ENCODE assay signal across 8 mouse cellular contexts in the genomic region with DNA sequence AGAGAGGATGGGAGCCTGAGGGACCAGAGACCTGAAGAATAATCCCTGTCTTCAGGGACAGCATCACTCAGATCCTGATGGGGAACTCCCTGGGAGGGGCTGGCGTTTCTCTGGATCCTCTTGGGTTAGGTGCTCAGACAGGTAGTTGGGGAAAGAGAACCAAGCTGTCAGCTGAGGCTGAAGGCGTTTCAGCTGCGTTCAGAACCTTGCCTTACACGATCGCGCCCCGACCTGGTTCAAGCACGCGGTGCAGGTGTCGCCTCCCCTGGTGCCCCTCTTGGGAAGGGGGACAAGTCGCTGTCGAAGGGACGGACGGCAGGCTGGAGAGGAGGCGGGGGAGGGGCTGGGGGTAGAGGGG. TPM values are rescaled to one million over a fixed set of nuclear protein-coding genes. Genes with fewer than 3 reads are reported as not detected.
DNase-seq lines count a peak whose midpoint lies in the region; ATAC-seq and TF ChIP-seq lines count a peak whose summit lies in the region.

No protein-coding gene starts in this region.

- no peaks in the 10 kb centered on the region for H3K36me3 ChIP-seq in liver, embryonic 12.5 days
- no peaks in the 10 kb centered on the region for H3K36me3 ChIP-seq in liver, postnatal 0 days (replicated peaks; ENCODE audit: insufficient read depth, low read length)
- H3K36me3 ChIP-seq in forebrain, embryonic 12.5 days (replicated peaks), result no peaks in the 10 kb centered on the region
- no peaks in the 10 kb centered on the region for H3K36me3 ChIP-seq in limb, embryonic 10.5 days

- H3K9me3 ChIP-seq in liver, embryonic 12.5 days (replicated peaks), result no peaks in the 10 kb centered on the region
- H3K9me3 ChIP-seq in liver, postnatal 0 days (ENCODE audit: low read length), result no peaks in the 10 kb centered on the region
- no peaks in the 10 kb centered on the region for H3K9me3 ChIP-seq in forebrain, embryonic 12.5 days
- no peaks in the 10 kb centered on the region for H3K9me3 ChIP-seq in limb, embryonic 10.5 days (replicated peaks)

- H3K4me1 ChIP-seq in liver, embryonic 12.5 days, result 0 out of 2 replicates have a peak, but pooled peaks cover 12% of the 10 kb centered on the region
- H3K4me1 ChIP-seq in liver, postnatal 0 days (ENCODE audit: insufficient read depth), result peaks cover 5% of the 10 kb centered on the region
- H3K4me1 ChIP-seq in forebrain, embryonic 12.5 days, result peaks cover 30% of the 10 kb centered on the region
- H3K4me1 ChIP-seq in limb, embryonic 10.5 days, result peaks cover 34% of the 10 kb centered on the region
- peaks cover 27% of the 10 kb centered on the region for H3K4me1 ChIP-seq in olfactory bulb, adult 2 months (ENCODE audit: control insufficient read depth, insufficient read depth, low read length)

- no peak for DNase-seq in liver, postnatal 0 days
- DNase-seq in limb, embryonic 10.5 days (ENCODE audit: low spot score), result no peak
- DNase-seq in left cerebral cortex, adult 8-10 months (ENCODE audit: low spot score in 2 of 2), result no peak
- DNase-seq in MN1 (ENCODE audit: low spot score), result no peak

- no peak for TF ChIP-seq EP300 in liver, postnatal 0 days (IDR thresholded peaks at IDR 0.05; ENCODE audit: low read depth)

- TF ChIP-seq POLR2A in olfactory bulb, adult 2 months (IDR thresholded peaks at IDR 0.05; ENCODE audit: insufficient read depth, low read depth, low read length), result no peak

- no peak for TF ChIP-seq CTCF in liver, postnatal 0 days (IDR thresholded peaks at IDR 0.05; ENCODE audit: low read depth)
- TF ChIP-seq CTCF in olfactory bulb, adult 2 months (IDR thresholded peaks at IDR 0.05; ENCODE audit: insufficient read depth, low read depth, low read length), result no peak

- no peak overlapping the region for H3K27ac ChIP-seq in liver, embryonic 12.5 days
- H3K27ac ChIP-seq in liver, postnatal 0 days (ENCODE audit: low read depth), result no peak overlapping the region
- H3K27ac ChIP-seq in forebrain, embryonic 12.5 days, result no peak overlapping the region
- peak overlapping the region; percentile 77 for H3K27ac ChIP-seq in limb, embryonic 10.5 days
- 0 out of 2 replicates have a peak overlapping the region, but pooled peaks have one; percentile 35 for H3K27ac ChIP-seq in olfactory bulb, adult 2 months (ENCODE audit: insufficient read depth, low read depth, low read length)

- no peak overlapping the region for H3K9ac ChIP-seq in liver, embryonic 12.5 days
- H3K9ac ChIP-seq in liver, postnatal 0 days (replicated peaks), result no peak overlapping the region
- H3K9ac ChIP-seq in forebrain, embryonic 12.5 days, result peak overlapping the region; percentile 61

- WGBS in liver, embryonic 12.5 days (ENCODE audit: insufficient replicate concordance), result 2% methylated on average over 9 of the region's 15 CpGs
- WGBS in liver, postnatal 0 days (ENCODE audit: insufficient replicate concordance), result 3% methylated on average over 14 of the region's 15 CpGs
- under 1% methylated on average over 15 of the region's 15 CpGs for WGBS in forebrain, embryonic 12.5 days
- under 1% methylated on average over 13 of the region's 15 CpGs for WGBS in limb, embryonic 10.5 days
- 1% methylated on average over 14 of the region's 15 CpGs for WGBS in olfactory bulb, adult 2 months

- peak overlapping the region; percentile 56 for H3K4me2 ChIP-seq in liver, embryonic 12.5 days
- H3K4me2 ChIP-seq in liver, postnatal 0 days (ENCODE audit: low read depth, low read length), result no peak overlapping the region
- H3K4me2 ChIP-seq in forebrain, embryonic 12.5 days, result peak overlapping the region; percentile 72

- ATAC-seq in liver, embryonic 12.5 days, result no peak
- ATAC-seq in liver, postnatal 0 days, result no peak
- ATAC-seq in forebrain, embryonic 12.5 days (ENCODE audit: low FRiP score), result peak; percentile 7; the same call in 1 of the 2 replicates
- no peak for ATAC-seq in megakaryocyte progenitor cell, adult 5-6 weeks (replicated peaks; ENCODE audit: poor library complexity)

- H3K27me3 ChIP-seq in liver, embryonic 12.5 days (replicated peaks), result peaks cover 72% of the 10 kb centered on the region
- peaks cover 56% of the 10 kb centered on the region for H3K27me3 ChIP-seq in liver, postnatal 0 days (ENCODE audit: insufficient read depth, low read length)
- peaks cover 45% of the 10 kb centered on the region for H3K27me3 ChIP-seq in forebrain, embryonic 12.5 days
- peaks cover 77% of the 10 kb centered on the region for H3K27me3 ChIP-seq in limb, embryonic 10.5 days (ENCODE audit: low read depth, poor library complexity, severe bottlenecking)

- peak overlapping the region; percentile 30 for H3K4me3 ChIP-seq in liver, embryonic 12.5 days
- no peak overlapping the region for H3K4me3 ChIP-seq in liver, postnatal 0 days (ENCODE audit: low read depth, low read length)
- H3K4me3 ChIP-seq in forebrain, embryonic 12.5 days (replicated peaks), result peak overlapping the region; percentile 66
- peak overlapping the region; percentile 64 for H3K4me3 ChIP-seq in limb, embryonic 10.5 days
- peak overlapping the region; percentile 66 for H3K4me3 ChIP-seq in olfactory bulb, adult 2 months (ENCODE audit: insufficient read depth, low read depth, low read length)

RNA-seq across cellular contexts. Expression of gene Tmem200c, which starts 10.2 kb away (rescaled TPM):
- 0.07 and 0.17 TPM in 2 replicates for polyA plus RNA-seq in liver, embryonic 12.5 days (2016; fragmentation: Nextera tagmentation; extraction: Ambion mirVana)
- polyA plus RNA-seq in liver, postnatal 0 days (2015; fragmentation: Nextera tagmentation; extraction: Ambion mirVana), result not detected in 2 replicates
- 3.3 and 3.6 TPM in 2 replicates for polyA plus RNA-seq in forebrain, embryonic 12.5 days (2016; fragmentation: Nextera tagmentation; extraction: Ambion mirVana)
- 0.45 and 0.48 TPM in 2 replicates for polyA plus RNA-seq in limb, embryonic 10.5 days (2016; fragmentation: Nextera tagmentation; extraction: Ambion mirVana)
- polyA plus RNA-seq in olfactory bulb, adult 2 months (2012; ENCODE audit: insufficient read depth, insufficient read length, low replicate concordance, missing spikeins), result not detected in 2 replicates
- total RNA-seq in megakaryocyte progenitor cell, adult 5-6 weeks (2015), result not detected in 2 replicates
- total RNA-seq in megakaryocyte progenitor cell, adult 5-6 weeks (2017), result not detected in 2 replicates
- total RNA-seq in left cerebral cortex, adult 8-10 months (2022), result 10 to 100 TPM; 12.5 to 16.0 (median 15.6) TPM

Comparison
In these comparisons a context has a peak if more than half of its experiments do, and no peak if none do; other contexts are left out.
1. H3K27ac ChIP-seq: peak in limb, embryonic 10.5 days (single experiment) and olfactory bulb, adult 2 months (single experiment); none in liver, embryonic 12.5 days (single experiment), liver, postnatal 0 days (single experiment) and forebrain, embryonic 12.5 days (single experiment).